Mouse (Mus musculus): ENCODE results near the gene Gm20883. TPM values are rescaled to one million over a fixed set of nuclear protein-coding genes. Genes with fewer than 3 reads are reported as not detected.
"Not testable (repeated sequence)": the region's sequence is repeated elsewhere in the genome, so short reads cannot be mapped to it uniquely, and the experiment has no call there.

Gene Gm20883
- not detected in 2 replicates for polyA plus RNA-seq (2016; fragmentation: Nextera tagmentation; extraction: Ambion mirVana)

DNA sequence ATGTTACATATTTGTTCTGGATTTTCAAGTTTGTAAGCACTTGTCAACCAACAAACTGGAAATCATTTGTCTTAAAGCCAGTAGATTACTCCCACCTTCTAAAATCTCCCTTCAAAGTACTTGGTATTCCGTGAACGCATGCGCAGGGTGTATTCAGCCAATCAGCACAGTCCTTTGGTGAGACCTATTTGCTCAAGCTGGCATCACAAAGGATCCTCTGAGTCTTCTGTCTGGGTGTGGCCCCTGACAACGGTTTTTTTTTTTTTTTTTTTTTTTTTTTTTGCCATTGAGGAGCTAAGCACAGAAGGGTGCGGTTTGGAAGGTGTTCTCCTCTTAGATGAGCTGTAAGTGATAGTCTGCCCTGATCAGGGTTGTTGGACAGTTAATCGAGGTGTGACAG lies at the start of gene Gm20883:
TSS of gene Gm20883 (plus strand) at position 301 of the 400 bp plus-strand sequence.
- H3K4me2 ChIP-seq (replicated peaks); H3K9me3 ChIP-seq; H3K36me3 ChIP-seq; H3K27ac ChIP-seq; H3K9ac ChIP-seq; H3K27me3 ChIP-seq; H3K4me1 ChIP-seq; H3K4me3 ChIP-seq; ATAC-seq (ENCODE audit: insufficient number of reproducible peaks, insufficient read depth, low FRiP score, low TSS enrichment): not testable (repeated sequence)
- no CpG with 5 or more reads among the region's 6 CpGs for WGBS

Data from embryonic facial prominence, embryonic 12.5 days (tissue).